ENCODE assay signal across 7 mouse cellular contexts in the genomic region with DNA sequence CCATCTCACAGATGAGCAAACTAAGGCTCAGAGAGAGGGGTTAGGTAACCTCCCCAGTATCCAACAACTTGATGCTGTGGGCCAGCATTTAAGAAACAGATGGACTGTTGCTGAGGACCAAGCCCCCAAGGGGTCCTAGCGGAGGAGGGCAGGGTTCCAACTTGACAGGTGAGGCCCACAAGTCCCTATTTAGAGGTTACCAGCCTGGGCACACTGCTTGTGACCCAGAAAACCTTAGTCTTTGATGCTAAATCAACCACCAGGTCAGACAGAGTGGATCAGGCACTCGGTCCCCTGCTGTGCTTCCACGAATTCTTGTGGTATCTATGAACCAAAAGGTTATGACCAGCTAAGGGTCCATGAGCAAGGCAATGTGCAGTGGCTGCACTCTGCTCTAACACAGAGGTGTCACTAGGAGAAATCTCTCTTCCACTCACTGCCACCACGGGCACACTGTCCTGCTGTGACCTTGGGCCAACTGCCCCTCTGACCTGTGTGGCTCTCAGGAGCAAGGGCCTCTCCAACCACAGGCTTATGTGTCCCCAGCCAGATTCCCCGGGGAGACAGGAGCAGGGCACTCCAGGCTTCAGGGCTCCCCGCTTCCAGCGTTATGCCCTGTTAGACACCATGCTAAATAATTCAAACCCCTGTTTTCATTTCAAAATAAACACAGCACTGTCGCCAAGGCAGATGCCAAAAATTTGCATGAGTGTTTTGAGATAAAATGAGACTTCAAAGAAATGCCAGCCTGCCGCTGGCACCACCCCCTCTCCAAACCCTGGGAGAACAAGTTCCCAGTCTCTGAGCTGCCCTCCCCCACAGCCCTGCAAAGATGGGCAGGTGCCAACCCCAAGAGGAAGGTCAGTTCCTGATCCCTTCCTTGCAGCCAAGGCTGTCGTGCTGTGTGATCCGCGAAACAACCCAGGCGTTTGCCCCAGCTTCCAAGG. TPM values are rescaled to one million over a fixed set of nuclear protein-coding genes. Genes with fewer than 3 reads are reported as not detected.
A peak's percentile ranks its signal among the peaks of the same experiment; 100 is the strongest.
DNase-seq lines count a peak whose midpoint lies in the region; ATAC-seq and TF ChIP-seq lines count a peak whose summit lies in the region.

No protein-coding gene starts in this region.

- DNase-seq in Muller cell, postnatal 12 days (ENCODE audit: inconsistent ontology term), result peak; percentile 83
- DNase-seq in right cerebral cortex, postnatal 10 days (ENCODE audit: low spot score in 2 of 2), result peak; percentile 84 to 86
- no peak for DNase-seq in thymus, adult 18-20 months

- no peak overlapping the region for H3K9ac ChIP-seq in embryonic facial prominence, embryonic 15.5 days
- H3K9ac ChIP-seq in hindbrain, embryonic 13.5 days, result peak overlapping the region; percentile 92; the same call in 1 of the 2 replicates
- H3K9ac ChIP-seq in limb, embryonic 13.5 days, result 0 out of 2 replicates have a peak overlapping the region, but pooled peaks have one; percentile 31

- peaks cover 2% of the 10 kb centered on the region; the same call in 1 of the 2 replicates for H3K36me3 ChIP-seq in E14TG2a.4 (ENCODE audit: insufficient read depth, low read length)
- H3K36me3 ChIP-seq in embryonic facial prominence, embryonic 15.5 days, result no peaks in the 10 kb centered on the region
- H3K36me3 ChIP-seq in hindbrain, embryonic 13.5 days, result no peaks in the 10 kb centered on the region
- H3K36me3 ChIP-seq in limb, embryonic 13.5 days, result no peaks in the 10 kb centered on the region

- peak overlapping the region; percentile 6; the same call in 1 of the 2 replicates for H3K4me2 ChIP-seq in embryonic facial prominence, embryonic 15.5 days (replicated peaks)
- peak overlapping the region; percentile 92 for H3K4me2 ChIP-seq in hindbrain, embryonic 13.5 days
- H3K4me2 ChIP-seq in limb, embryonic 13.5 days (replicated peaks), result no peak overlapping the region; the same call in 1 of the 2 replicates

- H3K27ac ChIP-seq in embryonic facial prominence, embryonic 15.5 days (replicated peaks), result no peak overlapping the region
- peak overlapping the region; percentile 96 for H3K27ac ChIP-seq in hindbrain, embryonic 13.5 days
- H3K27ac ChIP-seq in limb, embryonic 13.5 days, result no peak overlapping the region

- no peak for ATAC-seq in embryonic facial prominence, embryonic 15.5 days (ENCODE audit: insufficient number of reproducible peaks, low FRiP score, low TSS enrichment, low read depth)
- no peak for ATAC-seq in hindbrain, embryonic 13.5 days (ENCODE audit: low FRiP score)
- ATAC-seq in limb, embryonic 13.5 days (ENCODE audit: low FRiP score, low read depth), result no peak

- H3K27me3 ChIP-seq in E14TG2a.4 (ENCODE audit: insufficient read depth, low read length), result peaks cover 3% of the 10 kb centered on the region; the same call in 1 of the 2 replicates
- no peaks in the 10 kb centered on the region for H3K27me3 ChIP-seq in embryonic facial prominence, embryonic 15.5 days
- H3K27me3 ChIP-seq in hindbrain, embryonic 13.5 days, result no peaks in the 10 kb centered on the region
- H3K27me3 ChIP-seq in limb, embryonic 13.5 days, result no peaks in the 10 kb centered on the region

- H3K4me1 ChIP-seq in E14TG2a.4 (replicated peaks; ENCODE audit: low read depth, low read length), result peaks cover 81% of the 10 kb centered on the region
- peaks cover 83% of the 10 kb centered on the region for H3K4me1 ChIP-seq in embryonic facial prominence, embryonic 15.5 days
- peaks cover 87% of the 10 kb centered on the region for H3K4me1 ChIP-seq in hindbrain, embryonic 13.5 days (replicated peaks)
- H3K4me1 ChIP-seq in limb, embryonic 13.5 days, result peaks cover 78% of the 10 kb centered on the region

- 53% methylated on average over 13 of the region's 13 CpGs for WGBS in embryonic facial prominence, embryonic 15.5 days
- 45% methylated on average over 13 of the region's 13 CpGs for WGBS in hindbrain, embryonic 13.5 days
- 59% methylated on average over 13 of the region's 13 CpGs for WGBS in limb, embryonic 13.5 days

- H3K9me3 ChIP-seq in E14TG2a.4 (ENCODE audit: low read length), result no peaks in the 10 kb centered on the region
- H3K9me3 ChIP-seq in embryonic facial prominence, embryonic 15.5 days (replicated peaks), result no peaks in the 10 kb centered on the region
- H3K9me3 ChIP-seq in hindbrain, embryonic 13.5 days, result no peaks in the 10 kb centered on the region
- H3K9me3 ChIP-seq in limb, embryonic 13.5 days, result no peaks in the 10 kb centered on the region

- 0 out of 2 replicates have a peak overlapping the region, but pooled peaks have one; percentile 3 for H3K4me3 ChIP-seq in E14TG2a.4 (replicated peaks; ENCODE audit: low read length)
- H3K4me3 ChIP-seq in embryonic facial prominence, embryonic 15.5 days (replicated peaks), result no peak overlapping the region
- no peak overlapping the region for H3K4me3 ChIP-seq in hindbrain, embryonic 13.5 days
- no peak overlapping the region for H3K4me3 ChIP-seq in limb, embryonic 13.5 days

- TF ChIP-seq CTCF in E14TG2a.4 (conservative IDR thresholded peaks at IDR 0.05; ENCODE audit: low read length), result no peak

RNA-seq across cellular contexts. Expression of a gene that starts 4.0 kb away (rescaled TPM):
- 39.3 and 41.8 TPM in 2 replicates for polyA plus RNA-seq in embryonic facial prominence, embryonic 15.5 days (2015; fragmentation: Nextera tagmentation; extraction: Ambion mirVana)
- 24.8 and 25.1 TPM in 2 replicates for polyA plus RNA-seq in hindbrain, embryonic 13.5 days (2015; fragmentation: Nextera tagmentation; extraction: Ambion mirVana)
- 33.9 and 34.9 TPM in 2 replicates for polyA plus RNA-seq in limb, embryonic 13.5 days (2015; fragmentation: Nextera tagmentation; extraction: Ambion mirVana)

Comparison
In these comparisons a context has a peak if more than half of its experiments do, and no peak if none do; other contexts are left out.
1. DNase-seq: peak in Muller cell, postnatal 12 days (single experiment) and right cerebral cortex, postnatal 10 days (2 of 2); none in thymus, adult 18-20 months (0 of 2).